Mouse (Mus musculus) MN1 (cell line): ENCODE results near the gene Ddx39.

Source experiments
- DNase-seq: peaks from one replicate; pipeline ENCODE4 v3.0.0-alpha.2; 2016; ENCODE audit warnings: low spot score

Gene Ddx39

DNA sequence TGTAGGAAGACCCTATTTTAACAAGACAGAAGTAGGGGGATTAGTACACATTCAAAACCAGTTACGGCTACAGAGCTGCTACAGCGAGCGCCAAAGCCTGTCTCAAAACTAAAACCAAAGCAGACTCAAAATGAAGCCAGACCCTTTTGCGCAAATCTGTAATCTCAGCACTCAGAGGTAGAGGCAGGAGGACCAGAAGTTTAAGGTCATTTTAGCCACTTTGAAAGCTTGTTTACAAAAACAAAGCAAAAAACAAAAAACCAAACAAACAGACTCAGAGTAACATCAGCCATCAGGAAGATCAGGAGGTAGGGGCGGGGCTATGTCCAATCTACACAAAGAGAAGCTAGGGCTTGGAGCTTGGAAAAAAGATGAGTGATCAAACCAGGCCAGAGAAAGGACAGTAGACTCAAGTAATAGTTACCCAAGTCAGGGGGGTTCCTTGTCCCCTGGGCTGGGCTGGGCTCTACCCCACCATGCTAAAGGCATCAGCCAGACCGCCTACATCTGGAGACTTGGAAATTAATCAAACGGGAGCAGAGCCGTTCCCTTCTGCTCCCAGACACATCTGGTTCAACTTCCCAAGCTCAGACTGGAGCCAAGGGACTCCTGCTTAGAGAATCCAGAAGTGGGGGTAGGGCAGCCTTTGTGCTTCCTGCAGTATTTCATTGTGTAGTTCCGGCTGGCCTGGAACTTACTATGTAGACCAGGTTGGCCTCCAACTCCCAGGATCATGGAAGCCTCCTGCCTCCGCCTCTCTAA, 24.2 kb downstream of the Ddx39 start:
- DNase-seq = peak; percentile 67

DNA sequence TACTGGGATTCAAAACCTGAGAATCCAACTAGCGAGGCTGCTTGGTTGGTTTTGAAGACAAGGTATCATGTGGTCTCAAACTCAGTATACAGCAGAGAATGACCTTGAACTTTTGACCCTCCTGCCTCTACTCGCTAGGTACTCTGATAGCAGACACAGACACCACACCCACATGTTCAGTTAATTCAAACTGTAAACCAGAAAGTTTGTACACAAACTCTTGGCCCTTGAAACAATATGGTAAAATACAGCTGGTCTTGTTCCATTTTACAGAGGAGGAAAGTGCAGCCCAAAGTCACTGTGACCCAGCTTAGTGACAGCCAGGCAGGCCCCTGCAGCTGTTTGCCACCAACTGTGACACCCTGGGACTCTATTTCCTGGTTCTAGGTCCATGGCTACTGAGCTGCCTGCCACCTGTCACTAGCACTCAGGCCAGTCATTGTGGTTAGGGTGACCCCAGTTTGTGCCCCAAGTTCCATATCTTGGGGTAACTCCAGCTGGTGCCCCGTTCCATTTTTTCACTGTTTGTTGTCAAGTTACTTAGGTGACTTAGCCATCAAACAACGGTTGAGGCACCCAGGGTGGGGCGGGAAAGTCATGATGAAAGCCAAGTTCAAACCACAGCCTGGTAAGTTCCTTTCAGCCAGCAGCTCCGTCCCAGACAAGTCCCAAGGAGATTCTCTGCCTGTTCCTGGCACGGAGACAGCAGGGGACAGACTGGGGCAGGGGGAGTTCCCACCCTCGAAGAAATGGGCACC, 24.9 kb downstream of the Ddx39 start:
- DNase-seq = peak; percentile 30

DNA sequence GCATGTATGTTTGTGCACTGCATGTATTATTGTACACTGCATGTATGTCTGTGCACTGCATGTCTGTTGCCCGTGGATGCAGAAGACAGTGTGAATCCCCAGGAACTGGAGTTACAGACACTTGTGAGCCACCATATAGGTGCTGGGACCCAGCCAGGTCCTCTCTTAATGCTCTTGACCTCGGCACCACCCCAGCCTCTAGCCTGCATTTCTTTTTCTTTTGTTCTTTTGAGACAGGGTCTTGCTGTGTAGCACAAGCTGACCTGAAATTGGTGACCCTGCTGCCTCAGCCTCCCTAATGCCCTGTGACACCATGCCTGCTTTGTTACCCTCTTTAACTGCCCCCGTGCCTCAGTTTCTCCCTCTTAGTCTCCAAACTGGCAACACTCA, 25.6 kb downstream of the Ddx39 start:
- DNase-seq = peak; percentile 33

DNA sequence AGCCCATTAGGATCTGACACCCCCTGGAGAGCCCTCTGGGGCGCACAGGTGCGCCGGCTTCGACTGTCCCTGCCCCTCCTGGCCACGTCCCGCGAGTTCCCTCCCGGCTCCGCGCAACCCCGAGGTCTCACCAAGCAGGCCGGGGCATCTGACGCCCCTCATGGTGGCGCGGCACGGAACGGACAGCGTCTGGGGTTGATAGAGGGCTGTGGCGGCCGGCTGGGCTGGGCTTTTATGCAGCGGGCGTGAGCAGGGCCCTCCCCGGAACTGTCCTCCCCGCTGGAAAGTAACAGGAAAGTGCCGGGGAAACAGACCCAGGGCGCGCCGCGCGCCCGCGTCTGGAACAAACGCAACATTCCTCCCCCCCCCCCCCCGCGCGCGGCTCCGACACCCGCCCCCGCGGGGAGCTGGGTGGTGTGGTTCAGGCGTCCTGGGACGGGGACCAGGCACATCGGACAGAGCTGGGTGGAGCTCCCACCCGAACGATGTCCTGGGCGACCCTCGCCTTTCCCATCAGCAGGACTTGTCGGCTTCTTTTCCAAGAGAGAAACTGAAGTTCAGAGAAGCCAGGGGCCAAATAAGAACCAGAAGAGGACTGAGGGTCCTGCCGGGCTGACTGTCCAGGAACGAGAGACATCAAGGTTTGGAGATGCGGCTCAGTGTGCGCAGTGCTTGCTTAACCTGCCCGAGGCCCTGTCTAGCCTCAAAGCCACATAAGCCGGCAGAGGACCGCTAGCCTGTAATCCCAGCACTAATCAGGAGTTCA, 26.2 kb downstream of the Ddx39 start, which contains the start of gene Adgre5:
Adgre5 (minus strand) TSS at position 351 of the 766 bp plus-strand sequence.
- peak; percentile 62 for DNase-seq

DNA sequence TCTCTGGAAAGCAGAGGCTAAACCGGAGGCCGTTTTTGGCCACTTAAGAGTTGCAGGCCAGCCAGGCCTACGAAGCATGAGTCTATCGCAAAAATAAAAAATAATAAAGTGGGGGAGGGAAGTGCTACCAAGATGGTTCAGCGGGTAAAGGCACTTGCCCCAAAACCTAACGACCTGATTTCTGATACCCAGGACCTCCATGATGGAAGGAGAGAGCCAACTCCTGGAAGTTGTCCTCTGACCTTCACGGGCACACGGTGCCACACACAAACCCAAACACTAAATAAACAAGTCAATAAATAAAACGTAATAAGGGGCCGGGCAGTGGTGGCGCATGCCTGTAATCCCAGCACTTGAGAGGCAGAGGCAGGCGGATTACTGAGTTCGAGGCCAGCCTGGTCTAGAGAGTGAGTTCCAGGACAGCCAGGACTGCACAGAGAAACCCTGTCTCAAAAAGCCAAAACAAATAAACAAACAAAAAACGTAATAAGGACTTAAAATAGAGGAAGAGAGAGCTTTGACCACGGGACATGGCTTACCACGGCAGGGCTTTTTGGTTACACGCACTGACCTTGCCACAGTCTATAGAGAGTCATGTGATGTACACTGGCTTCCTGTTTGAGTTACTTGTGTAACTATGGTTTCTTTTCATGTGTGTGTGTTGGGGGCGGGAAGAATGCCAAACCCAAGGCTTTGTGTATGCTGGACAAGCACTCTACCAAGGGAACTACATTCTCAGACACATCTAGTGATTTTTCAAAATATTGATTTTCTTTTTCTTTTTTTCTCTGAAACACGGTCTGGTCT, 27.1 kb downstream of the Ddx39 start:
- no peak for DNase-seq

DNA sequence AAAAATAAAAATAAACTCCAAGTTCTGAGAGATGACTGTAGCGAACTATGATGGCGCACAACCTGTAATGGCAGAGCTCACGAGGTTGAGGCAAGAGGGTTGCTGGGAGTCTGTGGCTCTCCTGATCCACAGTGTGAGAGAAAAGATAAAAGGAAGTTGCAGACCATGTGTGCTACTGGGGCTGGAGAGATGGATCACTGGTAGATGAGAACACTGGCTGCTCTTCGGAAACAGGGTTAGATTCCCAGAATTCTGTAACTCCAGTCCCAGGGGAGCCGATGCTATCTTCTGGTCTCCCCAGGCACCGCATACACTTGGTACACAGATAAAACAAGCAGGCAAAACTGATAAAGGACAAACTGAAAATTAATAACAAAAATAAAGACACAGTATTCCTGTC, 28.0 kb downstream of the Ddx39 start:
- DNase-seq = no peak

DNA sequence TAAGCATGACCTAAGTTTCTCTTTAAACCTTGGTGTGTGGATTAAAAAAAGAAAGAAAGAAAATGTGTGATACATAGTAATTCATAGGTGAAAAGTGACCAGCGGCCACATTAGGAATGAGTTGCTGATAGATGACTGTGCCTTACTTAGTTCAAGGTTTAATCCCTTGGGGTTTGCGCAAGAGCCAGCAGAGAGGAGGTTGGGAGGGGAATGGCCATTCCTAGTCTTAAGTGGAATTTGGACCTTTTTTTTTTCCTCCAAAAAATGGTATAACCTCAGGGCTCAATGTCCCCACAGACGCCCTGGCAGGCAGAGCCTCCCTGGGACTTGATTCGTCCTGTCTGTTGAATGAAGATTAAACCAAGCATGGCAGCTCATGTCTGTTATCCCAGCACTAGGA, 29.1 kb downstream of the Ddx39 start:
- DNase-seq = no peak

DNA sequence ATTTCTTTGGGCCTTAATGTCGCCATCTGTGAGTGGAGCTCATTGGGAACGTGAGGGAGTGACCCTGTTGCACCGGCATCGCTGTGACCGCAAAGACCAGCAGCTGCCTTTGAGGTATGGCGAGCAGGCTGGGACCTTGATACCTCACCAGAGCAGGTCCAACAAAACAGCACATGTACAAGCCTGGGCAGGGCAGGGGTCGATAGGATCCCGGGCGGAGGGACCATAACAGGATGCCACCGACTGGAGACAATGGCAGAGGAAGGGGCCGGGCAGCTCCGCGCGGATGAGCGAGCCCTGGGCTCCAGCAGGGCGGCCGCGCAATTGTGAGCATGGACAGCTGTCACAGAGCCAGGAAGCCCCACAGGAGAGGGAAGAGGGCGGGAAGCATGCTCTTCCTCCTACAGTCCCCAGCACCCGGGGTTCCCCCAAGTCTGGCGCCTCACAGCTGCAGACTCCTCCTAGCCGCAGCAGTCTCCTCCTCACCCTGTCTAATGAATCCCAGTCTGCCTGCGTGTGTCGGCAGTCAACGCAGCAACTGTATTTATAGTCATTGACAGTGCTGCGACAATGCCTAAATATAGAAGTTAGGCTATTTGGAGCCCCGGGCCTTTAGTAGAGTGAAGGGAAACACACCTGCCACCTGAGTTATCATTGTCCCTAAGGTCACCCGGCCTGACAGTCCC, 32.8 kb downstream of the Ddx39 start:
- DNase-seq = no peak

DNA sequence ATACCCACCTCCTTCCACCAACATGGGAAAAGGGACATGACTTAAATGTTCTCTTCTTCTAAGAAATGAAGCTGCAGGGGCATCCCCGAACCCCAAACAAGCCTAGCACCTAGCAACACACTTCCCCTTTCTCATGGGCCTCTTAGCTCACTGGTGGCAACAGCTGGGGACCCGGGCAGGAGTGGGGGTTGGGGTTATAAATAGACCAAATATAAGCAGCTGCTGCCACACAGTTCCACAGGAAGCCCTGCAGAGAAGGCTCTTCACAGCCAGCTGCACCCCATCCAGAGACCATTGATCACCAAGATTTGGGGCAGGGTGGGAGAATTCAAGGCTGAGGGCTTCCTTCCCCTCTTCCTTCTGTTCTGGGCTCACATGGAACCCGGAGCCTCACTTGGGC, 33.7 kb downstream of the Ddx39 start:
- no peak for DNase-seq

DNA sequence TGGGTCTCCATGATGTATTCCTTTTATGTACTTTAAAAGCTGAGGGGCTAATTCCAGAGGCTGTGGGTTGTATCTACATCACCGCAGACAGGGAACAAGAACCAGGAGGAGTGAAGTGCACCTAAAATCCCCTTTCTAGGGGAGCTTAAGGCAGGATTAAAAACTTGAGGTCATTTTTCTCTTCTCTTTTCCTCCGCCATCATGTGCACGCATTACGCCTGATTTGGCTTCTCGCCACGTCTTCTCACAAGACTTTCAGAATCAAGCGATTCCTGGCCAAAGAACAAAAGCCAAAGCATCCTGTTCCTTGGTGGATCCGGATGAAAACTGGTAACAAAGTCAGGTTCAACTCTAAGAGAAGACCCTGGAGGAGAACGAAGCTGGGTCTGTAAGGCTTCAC, 34.3 kb downstream of the Ddx39 start:
- DNase-seq = no peak

DNA sequence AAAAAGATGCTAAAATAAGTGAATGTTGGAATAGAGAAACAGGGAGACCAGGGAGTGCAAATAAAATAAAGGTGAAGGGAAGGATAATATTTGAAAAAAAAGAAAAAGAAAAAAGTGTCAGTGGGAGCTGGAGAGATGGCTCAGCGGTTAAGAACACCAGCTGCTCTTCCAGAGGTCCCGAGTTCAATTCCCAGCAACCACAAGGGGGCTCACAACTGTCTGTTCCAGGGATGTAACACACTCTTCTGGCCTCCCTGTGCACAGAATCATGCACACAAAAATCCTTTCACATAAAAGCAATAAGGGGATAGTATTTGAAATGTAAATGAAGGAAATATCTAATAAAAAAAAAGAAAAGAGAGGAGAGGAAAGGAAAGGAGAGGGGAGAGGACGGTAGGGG, 39.2 kb downstream of the Ddx39 start:
- no peak for DNase-seq

DNA sequence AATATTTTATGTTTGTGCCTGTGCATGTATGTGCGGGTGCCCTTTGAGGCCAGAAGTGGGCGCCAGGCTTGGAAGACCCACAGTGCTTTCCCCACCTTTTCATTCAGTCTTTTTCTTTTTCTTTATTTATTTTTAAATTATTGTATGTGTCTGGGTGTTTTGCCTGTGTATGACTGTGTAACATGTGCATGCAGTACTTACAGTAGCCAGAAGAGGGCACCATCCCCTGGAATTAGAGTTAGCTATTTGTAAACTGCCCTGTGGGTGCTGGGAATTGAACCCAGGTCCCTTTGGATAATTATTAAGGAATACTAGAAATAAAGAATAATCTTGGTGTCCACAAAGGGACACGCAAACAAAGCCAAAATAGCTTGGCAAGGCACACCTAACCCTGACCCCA, 41.3 kb downstream of the Ddx39 start:
- no peak for DNase-seq

DNA sequence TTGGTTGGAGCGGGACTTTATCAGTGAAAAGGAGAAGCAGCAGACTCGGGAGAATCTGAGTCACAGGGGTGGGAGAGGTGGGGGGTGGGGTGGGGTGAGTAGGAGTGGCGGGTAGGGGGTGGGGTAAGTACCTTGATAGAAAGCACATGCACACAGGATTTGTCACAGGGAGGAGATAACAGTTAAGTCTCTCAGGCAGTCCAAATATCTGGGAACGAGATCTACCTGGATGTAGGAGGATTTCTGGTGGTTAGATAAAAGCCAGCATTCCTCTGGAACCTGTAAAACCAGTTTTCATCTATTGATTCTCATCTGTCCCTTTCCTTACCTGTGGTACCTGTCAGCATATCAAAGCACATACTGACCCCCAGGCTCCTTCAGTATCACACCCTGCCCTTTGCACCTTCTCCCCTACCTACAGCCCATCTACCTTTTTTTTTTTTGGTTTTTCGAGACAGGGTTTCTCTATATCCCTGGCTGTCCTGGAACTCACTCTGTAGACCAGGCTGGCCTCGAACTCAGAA, 42.2 kb downstream of the Ddx39 start:
- DNase-seq = no peak

DNA sequence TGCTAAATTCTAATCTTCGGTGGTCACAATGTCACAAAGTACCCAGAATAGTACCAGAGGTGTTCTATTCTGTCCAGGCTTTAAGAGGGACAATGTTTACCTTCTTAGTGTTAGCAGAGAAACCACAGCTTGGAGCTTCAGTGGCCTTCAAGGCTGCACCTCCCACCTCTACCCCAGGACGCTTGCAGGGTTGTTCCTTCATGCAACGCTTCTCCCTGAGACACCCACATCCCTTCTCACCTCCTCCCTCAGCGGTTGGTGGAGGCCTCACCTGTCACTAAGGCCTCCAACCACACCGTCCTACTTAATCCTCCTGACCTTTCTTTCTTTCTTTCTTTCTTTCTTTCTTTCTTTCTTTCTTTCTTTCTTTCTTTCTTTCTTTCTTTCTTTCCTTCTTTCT, 43.3 kb downstream of the Ddx39 start:
- no peak for DNase-seq

DNA sequence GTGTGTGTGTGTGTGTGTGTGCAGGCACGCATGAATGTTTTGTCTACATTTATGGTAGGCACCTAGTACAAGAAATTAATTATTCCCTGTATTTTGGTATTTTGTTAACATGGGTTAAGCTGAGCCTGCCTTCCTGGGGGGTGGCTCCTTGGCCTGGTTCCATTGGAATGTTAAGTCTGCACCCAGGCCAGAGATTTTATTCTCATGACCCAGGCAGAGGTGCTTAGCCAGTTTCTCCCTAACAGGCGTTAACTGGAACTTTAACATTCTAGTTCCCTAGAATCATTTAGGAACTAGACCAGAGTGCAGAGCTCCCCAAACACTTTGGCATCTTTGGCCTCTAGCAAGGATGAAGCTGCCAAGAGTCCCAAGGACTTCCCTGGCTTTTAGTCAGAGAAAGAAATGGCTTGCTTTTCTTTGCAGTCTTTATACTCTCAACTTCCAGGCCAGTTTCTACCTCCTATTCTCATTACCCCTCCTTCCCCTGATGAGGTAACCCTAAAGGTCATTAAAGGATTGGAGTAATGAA, 44.3 kb downstream of the Ddx39 start:
- DNase-seq = no peak

DNA sequence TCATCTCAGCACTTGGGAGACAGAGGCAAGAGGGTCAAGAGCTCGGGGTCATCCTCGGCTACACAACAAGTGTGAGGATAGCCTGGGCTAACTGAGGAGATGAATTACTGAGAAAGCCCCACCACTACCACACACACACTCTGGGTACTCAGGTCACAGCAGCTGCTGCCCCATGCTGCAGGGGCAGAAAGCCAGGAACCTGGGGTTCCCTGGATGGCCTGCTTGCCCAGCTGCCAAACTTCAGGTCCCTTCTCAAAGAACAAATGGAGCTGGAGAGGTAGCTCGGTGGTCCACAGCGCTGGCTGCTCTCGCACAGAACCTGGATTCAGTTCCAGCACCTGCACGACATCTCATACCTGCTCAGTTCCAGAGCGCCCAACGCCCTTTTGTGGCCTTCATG, 49.1 kb downstream of the Ddx39 start:
- no peak for DNase-seq

DNA sequence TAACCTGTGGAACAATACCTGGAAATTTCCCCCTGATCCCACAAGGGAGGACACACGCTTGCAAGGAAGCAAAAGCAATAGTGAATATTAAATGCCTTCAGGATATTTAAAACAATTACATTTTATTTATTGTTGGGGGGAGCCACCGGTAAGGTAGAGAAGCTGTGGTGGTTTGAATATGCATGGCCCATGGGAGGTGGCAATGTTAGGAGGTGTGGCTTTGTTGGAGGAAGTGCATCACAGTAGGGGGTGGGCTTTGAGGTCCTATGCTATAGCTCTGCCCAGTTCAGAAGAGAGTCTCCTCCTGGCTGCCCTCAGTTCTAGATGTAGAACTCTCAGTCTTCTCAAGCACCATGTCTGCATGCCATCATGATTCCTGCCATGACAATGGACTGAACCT, 49.7 kb downstream of the Ddx39 start:
- DNase-seq = no peak

DNA sequence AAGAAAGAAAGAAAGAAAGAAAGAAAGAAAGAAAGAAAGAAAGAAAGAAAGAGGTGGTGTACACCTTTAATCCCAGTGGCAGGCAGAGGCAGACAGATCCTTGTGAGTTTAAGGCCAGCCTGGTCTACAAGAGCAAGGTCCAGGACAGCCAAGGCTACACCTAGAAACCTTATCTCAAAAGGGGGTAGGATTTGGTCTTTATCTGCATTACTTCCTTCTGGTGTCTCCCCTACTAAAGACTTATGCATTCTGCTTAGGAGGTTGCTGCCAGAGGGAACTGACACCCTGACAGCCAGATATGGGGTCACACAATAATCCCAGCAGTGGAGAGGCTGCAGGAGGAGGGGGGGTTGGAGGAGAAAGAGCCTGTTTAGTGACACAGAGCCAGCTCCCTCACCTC, 50.7 kb downstream of the Ddx39 start:
- DNase-seq = no peak

DNA sequence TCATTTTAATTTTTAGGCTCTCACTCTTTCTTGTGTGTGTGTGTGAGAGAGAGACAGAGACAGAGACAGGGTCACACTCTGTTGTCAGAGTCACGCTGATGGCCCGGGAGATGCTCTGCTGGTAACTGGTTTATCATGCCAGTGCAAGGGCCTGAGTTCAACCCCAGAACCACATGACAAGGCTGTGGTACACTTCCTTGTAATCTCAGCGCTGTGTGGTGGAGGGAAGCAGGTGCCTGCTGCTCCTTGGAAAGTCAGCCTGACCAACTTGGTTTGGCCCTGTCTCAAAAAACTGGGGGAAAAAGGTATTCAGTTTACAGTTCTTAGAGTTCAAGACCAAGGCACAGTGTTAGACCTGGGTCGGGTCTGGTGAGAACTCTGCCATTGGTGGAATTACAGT, 52.5 kb downstream of the Ddx39 start:
- no peak for DNase-seq

DNA sequence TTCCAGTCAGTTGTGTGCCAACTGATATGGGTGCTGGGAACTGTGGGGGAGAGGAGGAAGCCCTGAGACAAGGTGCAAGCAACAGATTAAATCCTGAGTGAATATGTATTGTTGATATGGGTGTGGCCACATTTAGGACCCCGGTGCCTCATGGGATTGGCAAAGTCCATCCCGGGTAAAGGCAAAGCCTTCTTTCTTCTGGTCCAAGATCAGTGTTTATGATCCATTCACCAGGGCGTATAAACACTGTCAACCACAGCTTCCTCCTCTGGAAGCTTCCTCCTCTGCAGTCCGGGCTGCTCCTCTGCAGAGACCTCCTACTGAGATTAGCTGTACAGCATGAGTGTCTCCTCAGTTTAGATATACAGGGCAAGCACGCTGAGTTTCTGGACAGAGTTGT, 53.5 kb downstream of the Ddx39 start:
- no peak for DNase-seq

DNA sequence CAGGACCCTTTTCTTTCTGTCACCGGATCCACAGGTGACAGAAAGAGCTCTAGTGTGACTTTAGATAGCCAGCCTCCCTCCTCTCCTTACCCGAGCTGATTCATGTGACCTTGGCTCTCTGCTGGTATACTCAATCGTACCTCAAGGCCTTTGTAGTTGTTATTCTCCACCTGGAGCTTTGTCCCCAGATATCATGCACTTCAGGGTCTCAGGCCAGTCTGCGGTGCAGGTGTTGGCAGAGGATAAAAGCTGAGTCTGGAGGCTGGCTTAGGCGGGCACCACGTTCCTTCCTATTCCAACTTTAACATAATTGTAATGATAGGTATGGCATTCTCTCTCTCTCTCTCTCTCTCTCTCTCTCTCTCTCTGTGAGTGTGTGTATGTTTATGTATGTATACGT, 54.7 kb downstream of the Ddx39 start:
- no peak for DNase-seq
